Mouse (Mus musculus) naive thymus-derived CD4-positive, alpha-beta T cell, adult 5 months (primary cell): Measurements from ENCODE around the gene Lfng. TPM values are rescaled to one million over a fixed set of nuclear protein-coding genes. Genes with fewer than 3 reads are reported as not detected.

Experiments
- polyA plus RNA-seq: library from polyadenylated mRNA; unstranded; fragments of 100-300 nt; shearing (Covaris generic); gene quantifications from one replicate; pipeline ENCODE4 v1.2.1, GENCODE M21; 2017

Lfng gene
- polyA plus RNA-seq: 146 TPM

DNA sequence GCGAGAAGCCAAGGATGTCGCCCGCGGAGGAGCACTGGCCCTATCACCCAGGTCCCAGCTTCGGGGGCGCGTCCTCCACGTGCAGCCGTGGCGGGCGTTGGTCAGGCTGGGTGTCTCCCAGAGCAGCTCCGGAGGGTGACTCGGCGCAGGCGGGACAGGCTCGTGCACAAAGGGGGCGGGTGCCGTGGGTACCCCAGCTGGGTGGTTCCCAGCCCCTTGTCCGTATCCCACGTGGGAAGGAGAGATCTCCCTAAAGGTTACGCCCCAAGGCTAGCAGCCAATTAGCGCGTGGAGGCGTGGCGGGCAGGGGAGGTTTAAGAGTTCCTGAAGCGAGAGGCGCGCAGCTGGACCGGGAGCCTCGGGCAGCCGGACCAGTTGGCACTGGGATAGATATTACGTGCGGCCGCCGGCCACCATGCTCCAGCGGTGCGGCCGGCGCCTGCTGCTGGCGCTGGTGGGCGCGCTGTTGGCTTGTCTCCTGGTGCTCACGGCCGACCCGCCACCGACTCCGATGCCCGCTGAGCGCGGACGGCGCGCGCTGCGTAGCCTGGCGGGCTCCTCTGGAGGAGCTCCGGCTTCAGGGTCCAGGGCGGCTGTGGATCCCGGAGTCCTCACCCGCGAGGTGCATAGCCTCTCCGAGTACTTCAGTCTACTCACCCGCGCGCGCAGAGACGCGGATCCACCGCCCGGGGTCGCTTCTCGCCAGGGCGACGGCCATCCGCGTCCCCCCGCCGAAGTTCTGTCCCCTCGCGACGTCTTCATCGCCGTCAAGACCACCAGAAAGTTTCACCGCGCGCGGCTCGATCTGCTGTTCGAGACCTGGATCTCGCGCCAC, at the start of gene Lfng:
TSS of gene Lfng (plus strand) at position 320 of the 835 bp plus-strand sequence.

GRCm38 (mm10) chr5:140564896-140565295, 42.2 kb upstream of the Lfng start, which contains the start of gene Grifin:
Gene Grifin (minus strand): TSS chr5:140565071.

GRCm38 (mm10) chr5:140648519-140649100, 41.5 kb downstream of the Lfng start, which contains the start of gene Ttyh3:
Gene Ttyh3 (minus strand): TSS chr5:140649031.

Other genes with a start within 250 kb of the Lfng start
- 1.7 TPM for gene Snx8, start 218.1 kb upstream of the Lfng start, polyA plus RNA-seq
- 198 TPM for gene Eif3b, start 188.0 kb upstream of the Lfng start, polyA plus RNA-seq
- not detected for gene Gm4869, start 161.7 kb upstream of the Lfng start, polyA plus RNA-seq
- 9.4 TPM for gene Chst12, start 101.8 kb upstream of the Lfng start, polyA plus RNA-seq
- 2.2 TPM for gene Grifin, start 42.2 kb upstream of the Lfng start, polyA plus RNA-seq
- gene Ttyh3, start 41.7 kb downstream of the Lfng start, polyA plus RNA-seq: 54.6 TPM
- 24.9 TPM for gene Iqce, start 95.1 kb downstream of the Lfng start, polyA plus RNA-seq
- 19.6 TPM for gene Brat1, start 97.7 kb downstream of the Lfng start, polyA plus RNA-seq
- 4.4 TPM for gene Amz1, start 116.8 kb downstream of the Lfng start, polyA plus RNA-seq
- 33.9 TPM for gene Gna12, start 223.1 kb downstream of the Lfng start, polyA plus RNA-seq